Mouse (Mus musculus) forebrain, embryonic 15.5 days (tissue): Measurements from ENCODE around the gene Plxna4. TPM values are rescaled to one million over a fixed set of nuclear protein-coding genes. Genes with fewer than 3 reads are reported as not detected.

Experiments
- ATAC-seq: fragments of 200-750 bp; cut with Nextera tagmentation; replicated peaks from 2 replicates; pipeline ENCODE4 v1.8.0; 2017; ENCODE audit warnings: mild to moderate bottlenecking, moderate TSS enrichment, moderate library complexity
- H3K27ac ChIP-seq: fragments of 300-500 bp; sonication (generic); replicated peaks from 2 replicates; pipeline ENCODE4 v1.5.1; 2015; ENCODE audit warnings: mild to moderate bottlenecking, inconsistent platforms
- H3K27me3 ChIP-seq: fragments of 300-500 bp; sonication (generic); 2 replicates; pipeline ENCODE4 v1.6.1; 2015; ENCODE audit warnings: inconsistent platforms
- H3K36me3 ChIP-seq: fragments of 300-500 bp; sonication (generic); 2 replicates; pipeline ENCODE4 v1.6.1; 2015; ENCODE audit warnings: mild to moderate bottlenecking, inconsistent platforms
- H3K4me1 ChIP-seq: fragments of 300-500 bp; sonication (generic); 2 replicates; pipeline ENCODE4 v1.6.1; 2015; ENCODE audit warnings: inconsistent platforms
- H3K4me2 ChIP-seq: fragments of 300-500 bp; sonication (generic); replicated peaks from 2 replicates; pipeline ENCODE4 v1.6.1; 2015; ENCODE audit warnings: mild to moderate bottlenecking, inconsistent platforms
- H3K4me3 ChIP-seq: fragments of 300-500 bp; sonication (generic); 2 replicates; pipeline ENCODE4 v1.5.1; 2015; ENCODE audit warnings: mild to moderate bottlenecking, inconsistent platforms
- H3K9ac ChIP-seq: fragments of 300-500 bp; sonication (generic); replicated peaks from 2 replicates; pipeline ENCODE4 v1.6.1; 2015; ENCODE audit warnings: mild to moderate bottlenecking, inconsistent platforms
- H3K9me3 ChIP-seq: fragments of 300-500 bp; sonication (generic); 2 replicates; pipeline ENCODE4 v1.6.1; 2016; ENCODE audit warnings: inconsistent platforms
- WGBS: fragments of 180-500 bp; shearing (Covaris S2); methylation state at CpG from one replicate; pipeline ENCODE4 v1.1.7; 2015; ENCODE audit warnings: mixed read lengths; 5-methylcytosine and 5-hydroxymethylcytosine counted together
- polyA plus RNA-seq: library from polyadenylated mRNA; unstranded; fragments of >200 nt; fragmentation: Nextera tagmentation; extraction: Ambion mirVana; gene quantifications from 2 replicates; pipeline ENCODE4 v1.2.1, GENCODE M21; 2015

Gene Plxna4
- polyA plus RNA-seq, 1 experiment from 2014 or later = 28.7 TPM

- ATAC-seq = no peak
- H3K4me2 ChIP-seq = no peak overlapping the region
- WGBS = 77% methylated on average over 4 of the region's 4 CpGs
- no peaks in the 10 kb centered on the region for H3K4me1 ChIP-seq
- no peaks in the 10 kb centered on the region for H3K9me3 ChIP-seq
- no peak overlapping the region for H3K27ac ChIP-seq
- no peak overlapping the region for H3K4me3 ChIP-seq
- H3K27me3 ChIP-seq = no peaks in the 10 kb centered on the region
- no peak overlapping the region for H3K9ac ChIP-seq
- no peaks in the 10 kb centered on the region for H3K36me3 ChIP-seq
Observed at GRCm38 (mm10) chr6:32122584-32123265, 465.3 kb downstream of the Plxna4 start.

GRCm38 (mm10) chr6:32120931-32121330, 467.1 kb downstream of the Plxna4 start:
- Histone ChIP-seq H3K27me3 (no peaks in the 10 kb centered on the region), H3K4me1 (no peaks in the 10 kb centered on the region), H3K9ac (no peak overlapping the region), H3K4me3 (no peak overlapping the region), H3K36me3 (no peaks in the 10 kb centered on the region), H3K27ac (no peak overlapping the region), H3K4me2 (no peak overlapping the region), H3K9me3 (no peaks in the 10 kb centered on the region)
- no peak for ATAC-seq
- WGBS = 39% methylated on average over 1 of the region's 1 CpGs

- H3K4me1 ChIP-seq = no peaks in the 10 kb centered on the region; the same call in 1 of the 2 replicates
- no peak overlapping the region for H3K4me2 ChIP-seq
- 46% methylated on average over 1 of the region's 2 CpGs for WGBS
- no peak overlapping the region for H3K9ac ChIP-seq
- ATAC-seq = no peak
- H3K36me3 ChIP-seq = no peaks in the 10 kb centered on the region
- H3K9me3 ChIP-seq = no peaks in the 10 kb centered on the region
- no peak overlapping the region for H3K27ac ChIP-seq
- H3K27me3 ChIP-seq = no peaks in the 10 kb centered on the region
- H3K4me3 ChIP-seq = no peak overlapping the region
Observed at GRCm38 (mm10) chr6:32109207-32109606, 478.8 kb downstream of the Plxna4 start.

GRCm38 (mm10) chr6:32105547-32106275, 482.3 kb downstream of the Plxna4 start:
- H3K36me3 ChIP-seq = no peaks in the 10 kb centered on the region
- no peaks in the 10 kb centered on the region; the same call in 1 of the 2 replicates for H3K4me1 ChIP-seq
- no peak overlapping the region for H3K27ac ChIP-seq
- no peak overlapping the region for H3K4me2 ChIP-seq
- 0 out of 2 replicates have a peak, but pooled peaks have one; percentile 32 for ATAC-seq
- H3K27me3 ChIP-seq = no peaks in the 10 kb centered on the region
- H3K4me3 ChIP-seq = no peak overlapping the region
- H3K9me3 ChIP-seq = no peaks in the 10 kb centered on the region
- H3K9ac ChIP-seq = no peak overlapping the region
- 45% methylated on average over 9 of the region's 9 CpGs for WGBS
